10 mouse cellular contexts compared by ENCODE assay signal in genomic region chr7:75610391-75610790, GRCm38 (mm10).
DNase-seq lines count a peak whose midpoint lies in the region; ATAC-seq and TF ChIP-seq lines count a peak whose summit lies in the region.
"Had no signal": no experiment of that assay in that cellular context is flagged by ENCODE, and none has a peak within 500 bp of the region (broad histone marks: within the 10 kb centered on the region; RNA-seq: fewer than 3 reads in every experiment).

No protein-coding gene starts in this region.

- no peak overlapping the region for H3K9ac ChIP-seq in intestine, postnatal 0 days (ENCODE audit: low read depth, low read length)
- H3K9ac ChIP-seq in forebrain, embryonic 11.5 days (ENCODE audit: low read length) = no peak overlapping the region
- H3K9ac ChIP-seq: neural tube, embryonic 12.5 days had no signal

- peaks cover 24% of the 10 kb centered on the region for H3K36me3 ChIP-seq in intestine, postnatal 0 days (ENCODE audit: control insufficient read depth, insufficient read depth)
- no peaks in the 10 kb centered on the region; the same call in 1 of the 2 replicates for H3K36me3 ChIP-seq in forebrain, embryonic 11.5 days (ENCODE audit: control insufficient read depth, insufficient read depth, low read length)

- H3K27me3 ChIP-seq in intestine, postnatal 0 days (replicated peaks; ENCODE audit: control insufficient read depth, insufficient read depth, low read length) = no peaks in the 10 kb centered on the region
- no peaks in the 10 kb centered on the region for H3K27me3 ChIP-seq in forebrain, embryonic 11.5 days (ENCODE audit: control insufficient read depth, insufficient read depth, low read length)
- H3K27me3 ChIP-seq: neural tube, embryonic 12.5 days had no signal

- H3K9me3 ChIP-seq in intestine, postnatal 0 days (ENCODE audit: control insufficient read depth) = no peaks in the 10 kb centered on the region
- H3K9me3 ChIP-seq in forebrain, embryonic 11.5 days (ENCODE audit: control insufficient read depth, low read length) = no peaks in the 10 kb centered on the region
- H3K9me3 ChIP-seq: neural tube, embryonic 12.5 days had no signal

- peak; percentile 87 for DNase-seq in CD4-positive helper T cell, adult 2 months (ENCODE audit: low read depth, low spot score)
- DNase-seq in T-cell, adult 2 months (ENCODE audit: low spot score) = peak; percentile 85
- no peak for DNase-seq in gastrocnemius, postnatal 36 days
- no peak for DNase-seq in forebrain, embryonic 11.5 days (ENCODE audit: low spot score)
- no peak for DNase-seq in cerebellum, adult 8-10 months
- DNase-seq: adrenal gland, postnatal 36 days; gastrocnemius, postnatal 25 days had no signal

- H3K4me2 ChIP-seq in intestine, postnatal 0 days (replicated peaks; ENCODE audit: low read depth) = peak overlapping the region; percentile 39
- H3K4me2 ChIP-seq in forebrain, embryonic 11.5 days (ENCODE audit: low read depth, low read length, severe bottlenecking) = no peak overlapping the region
- H3K4me2 ChIP-seq: neural tube, embryonic 12.5 days had no signal

- peak; percentile 76 for ATAC-seq in intestine, postnatal 0 days
- peak; percentile 66 for ATAC-seq in neutrophil, adult 5-6 weeks (ENCODE audit: extremely low read depth, insufficient number of reproducible peaks, low FRiP score, poor library complexity, severe bottlenecking)
- no peak for ATAC-seq in forebrain, embryonic 11.5 days (replicated peaks; ENCODE audit: low FRiP score)

- H3K27ac ChIP-seq in intestine, postnatal 0 days (ENCODE audit: low read depth, low read length) = peak overlapping the region; percentile 63
- H3K27ac ChIP-seq in forebrain, embryonic 11.5 days (ENCODE audit: low read depth, low read length) = no peak overlapping the region
- H3K27ac ChIP-seq: neural tube, embryonic 12.5 days had no signal

- H3K4me1 ChIP-seq in intestine, postnatal 0 days (replicated peaks; ENCODE audit: control insufficient read depth, insufficient read depth, low read length) = peaks cover 3% of the 10 kb centered on the region; the same call in 1 of the 2 replicates
- no peaks in the 10 kb centered on the region for H3K4me1 ChIP-seq in forebrain, embryonic 11.5 days (replicated peaks; ENCODE audit: control insufficient read depth, insufficient read depth, low read length)
- H3K4me1 ChIP-seq: neural tube, embryonic 12.5 days had no signal

- no peak overlapping the region for H3K4me3 ChIP-seq in intestine, postnatal 0 days (ENCODE audit: low read depth, low read length)
- H3K4me3 ChIP-seq in forebrain, embryonic 11.5 days (ENCODE audit: low read depth, low read length) = no peak overlapping the region
- H3K4me3 ChIP-seq: neural tube, embryonic 12.5 days had no signal

- peak; percentile 33 for TF ChIP-seq CTCF in intestine, postnatal 0 days (IDR thresholded peaks at IDR 0.05; ENCODE audit: low read depth)

- intact Hi-C loops in gastrocnemius, postnatal 36 days (cut with DNase I) = no loop called here

- 49% methylated on average over 9 of the region's 9 CpGs for WGBS in intestine, postnatal 0 days
- 92% methylated on average over 9 of the region's 9 CpGs for WGBS in forebrain, embryonic 11.5 days

Comparison
In these comparisons a context has a peak if more than half of its experiments do, and no peak if none do; other contexts are left out.
1. DNase-seq: peak in CD4-positive helper T cell, adult 2 months (single experiment) and T-cell, adult 2 months (single experiment); none in gastrocnemius, postnatal 36 days (0 of 2), forebrain, embryonic 11.5 days (single experiment) and cerebellum, adult 8-10 months (single experiment).